Mouse (Mus musculus): ENCODE data around the gene Smco2. TPM values are rescaled to one million over a fixed set of nuclear protein-coding genes. Genes with fewer than 3 reads are reported as not detected.

Gene Smco2
- polyA plus RNA-seq, 1 experiment, result not detected

DNA sequence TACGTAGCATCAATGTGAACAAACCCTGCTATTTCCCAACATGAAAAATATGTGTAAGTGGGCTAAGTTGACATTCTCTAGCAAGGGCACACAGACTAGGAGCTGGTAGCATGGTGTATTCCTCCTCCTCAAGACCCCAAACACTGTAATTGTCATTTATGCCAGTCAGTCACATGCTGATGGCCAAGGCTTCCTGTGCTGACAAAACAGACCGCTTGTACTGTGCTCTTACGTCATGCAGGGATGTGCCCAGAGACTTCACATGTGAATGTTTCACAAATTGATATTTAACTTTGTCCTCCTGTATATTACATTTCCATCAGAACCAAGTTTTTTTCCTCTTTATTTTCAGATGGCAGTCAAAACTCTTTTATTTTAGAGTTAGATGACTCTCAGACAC is 67.5 kb downstream of the Smco2 start:
- DNase-seq (ENCODE audit: low read depth), result no peak
- TF ChIP-seq CTCF (IDR thresholded peaks at IDR 0.05; ENCODE audit: borderline replicate concordance, extremely low read depth, insufficient read depth, insufficient read length), result no peak
- no peak for TF ChIP-seq POLR2A (IDR thresholded peaks at IDR 0.05; ENCODE audit: borderline replicate concordance, extremely low read depth, insufficient read depth, insufficient read length, poor library complexity, severe bottlenecking)

- no peak for TF ChIP-seq POLR2A (IDR thresholded peaks at IDR 0.05; ENCODE audit: borderline replicate concordance, extremely low read depth, insufficient read depth, insufficient read length, poor library complexity, severe bottlenecking)
- no peak for TF ChIP-seq CTCF (IDR thresholded peaks at IDR 0.05; ENCODE audit: borderline replicate concordance, extremely low read depth, insufficient read depth, insufficient read length)
- no peak for DNase-seq (ENCODE audit: low read depth)
Measured at GRCm38 (mm10) chr6:146918341-146918740, 68.4 kb downstream of the Smco2 start.

Other genes with a start within 250 kb of the Smco2 start
- 67.4 and 83.5 TPM in 2 replicates for gene Med21, start 207.6 kb upstream of the Smco2 start, polyA plus RNA-seq (2012; rRNA removed)
- 14.5 and 16.7 TPM in 2 replicates for gene Tm7sf3, start 207.3 kb upstream of the Smco2 start, polyA plus RNA-seq (2012; rRNA removed)
- gene Stk38l, start 125.1 kb upstream of the Smco2 start, polyA plus RNA-seq (2012; rRNA removed), result 6.4 and 7.8 TPM in 2 replicates
- gene Arntl2, start 54.0 kb upstream of the Smco2 start, polyA plus RNA-seq (2012; rRNA removed), result 4.6 and 5.8 TPM in 2 replicates
- 10.1 and 15.1 TPM in 2 replicates for gene Ppfibp1, start 38.4 kb downstream of the Smco2 start, polyA plus RNA-seq (2012; rRNA removed)
- not detected in 2 replicates for gene 1700034J05Rik, start 104.3 kb downstream of the Smco2 start, polyA plus RNA-seq (2012; rRNA removed)
- 0.58 and 0.66 TPM in 2 replicates for gene Rep15, start 182.5 kb downstream of the Smco2 start, polyA plus RNA-seq (2012; rRNA removed)
- gene Mrps35, start 192.7 kb downstream of the Smco2 start, polyA plus RNA-seq (2012; rRNA removed), result 29.8 and 30.9 TPM in 2 replicates
- 0.35 and 0.59 TPM in 2 replicates for gene Mansc4, start 236.9 kb downstream of the Smco2 start, polyA plus RNA-seq (2012; rRNA removed)
- gene Klhl42, start 241.3 kb downstream of the Smco2 start, polyA plus RNA-seq (2012; rRNA removed), result 10.9 and 13.0 TPM in 2 replicates